Mouse (Mus musculus): ENCODE data around the gene Tcn2.
"Not testable (repeated sequence)": the region's sequence is repeated elsewhere in the genome, so short reads cannot be mapped to it uniquely, and the experiment has no call there.

Tcn2 gene

DNA sequence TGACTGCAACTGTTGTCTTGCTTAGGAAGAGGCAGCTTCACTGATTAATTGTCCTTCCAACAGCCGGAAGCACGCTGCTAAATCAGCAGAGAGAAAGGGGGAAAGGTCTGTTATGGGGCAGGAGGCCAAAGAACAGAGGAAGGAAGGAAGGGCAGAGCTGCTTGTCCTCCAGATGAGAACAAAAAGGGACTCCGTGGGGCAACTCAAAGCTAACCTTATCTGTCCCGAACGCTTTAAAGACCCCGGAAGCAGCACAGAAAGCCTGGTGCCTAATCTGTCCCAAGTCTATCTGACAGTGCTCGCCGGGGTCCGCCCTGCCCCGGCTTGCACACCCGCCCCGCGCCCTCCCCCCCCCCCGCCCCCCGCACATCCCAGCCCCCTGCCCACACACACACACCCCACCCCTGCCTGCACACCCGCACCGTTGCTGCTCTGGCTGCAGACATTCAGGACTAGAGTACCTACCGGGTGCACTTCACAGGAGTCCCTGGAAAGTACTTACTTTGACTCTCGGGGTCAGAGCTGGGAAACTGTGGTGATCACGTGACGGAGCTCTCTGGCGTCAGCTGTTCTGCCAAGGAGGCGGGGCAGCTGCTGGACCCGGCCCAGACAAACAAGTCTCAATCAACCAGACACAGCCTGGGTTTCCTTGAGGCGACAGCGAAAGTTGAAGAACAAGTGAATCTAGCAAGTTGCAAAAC lies at the start of gene Tcn2:
Gene Tcn2 (minus strand): TSS at position 649 of the 701 bp plus-strand sequence.
- DNase-seq: peak; percentile 27

DNA sequence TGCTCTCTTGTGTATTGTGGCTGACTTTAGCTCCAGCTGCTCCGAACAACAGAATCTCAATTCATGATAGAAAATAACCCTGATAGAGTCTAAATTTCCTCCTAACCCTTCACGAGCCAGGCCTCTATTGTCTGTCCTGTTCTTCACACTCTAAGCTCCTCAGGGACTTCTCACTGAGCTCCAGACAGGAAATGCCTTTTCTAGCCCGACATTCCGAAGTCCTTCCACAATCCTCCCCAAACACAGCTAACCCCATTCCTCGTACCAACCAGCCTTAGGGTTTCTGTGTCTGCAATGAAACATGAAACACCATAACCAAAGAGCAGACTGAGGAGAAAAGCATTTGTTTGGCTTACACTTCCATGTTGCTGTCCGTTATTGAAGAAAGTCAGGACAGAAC lies 49.6 kb upstream of the Tcn2 start:
- DNase-seq: no peak

DNA sequence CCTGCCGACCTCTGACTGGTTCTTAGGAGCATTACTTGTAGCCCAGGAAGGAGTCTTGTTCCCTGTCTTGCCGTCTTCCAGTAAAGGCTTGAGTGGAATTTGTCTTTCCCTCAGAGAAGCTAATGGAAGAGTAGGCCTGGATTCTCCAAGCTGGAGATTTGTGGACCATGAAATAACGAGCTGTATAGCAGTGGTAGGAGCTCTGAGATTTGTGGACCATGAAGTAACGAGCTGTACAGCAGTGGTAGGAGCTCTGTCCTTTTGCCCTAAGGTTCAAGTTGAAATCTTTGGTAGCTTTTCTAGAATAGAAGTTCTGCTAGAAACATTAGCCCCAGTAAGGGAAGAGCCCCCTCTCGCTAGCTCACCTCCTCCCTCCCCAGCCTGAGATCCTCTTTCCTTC lies 46.5 kb upstream of the Tcn2 start:
- no peak for DNase-seq

DNA sequence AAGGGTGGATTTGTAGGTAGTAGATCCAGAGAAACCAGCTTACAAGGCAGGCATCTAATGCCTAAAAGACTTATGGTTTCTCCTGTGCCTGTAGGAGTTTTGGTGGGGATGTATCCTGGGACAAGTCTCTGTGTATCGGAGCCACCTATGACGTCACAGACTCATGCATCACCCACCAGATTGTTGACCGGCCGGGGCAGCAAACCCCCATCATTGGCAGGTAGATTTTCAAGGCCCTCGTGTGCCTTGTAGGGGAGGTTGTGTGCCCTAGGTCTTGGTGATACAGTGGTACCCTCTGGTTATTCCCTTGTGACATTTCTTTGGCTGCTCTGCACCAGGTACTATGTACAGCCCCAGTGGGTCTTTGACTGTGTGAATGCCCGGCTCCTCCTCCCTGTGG lies 44.7 kb upstream of the Tcn2 start, which contains the start of gene 4930556J24Rik:
Gene 4930556J24Rik (minus strand): TSS at position 101 of the 400 bp plus-strand sequence.
- no peak for DNase-seq

DNA sequence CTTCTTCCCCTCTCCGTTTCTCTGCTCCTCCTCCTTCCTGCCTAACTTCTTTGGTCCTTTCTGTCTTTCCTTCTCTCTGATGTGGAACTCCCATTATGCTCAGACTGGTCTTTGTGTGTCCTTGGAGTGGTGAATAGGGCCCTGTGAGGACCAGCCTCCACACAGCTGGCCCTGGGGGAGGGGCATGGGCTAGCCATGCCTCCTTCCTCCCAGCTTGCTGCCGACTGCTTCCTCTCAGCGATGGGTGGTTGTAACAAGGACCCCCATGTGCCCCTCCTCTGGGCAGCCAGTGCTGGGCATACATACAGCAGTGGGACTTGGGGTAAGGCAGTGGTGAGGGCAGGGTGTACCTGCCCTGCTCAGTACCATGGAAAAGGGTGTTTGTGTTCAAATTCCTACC lies 42.4 kb upstream of the Tcn2 start:
- no peak for DNase-seq

DNA sequence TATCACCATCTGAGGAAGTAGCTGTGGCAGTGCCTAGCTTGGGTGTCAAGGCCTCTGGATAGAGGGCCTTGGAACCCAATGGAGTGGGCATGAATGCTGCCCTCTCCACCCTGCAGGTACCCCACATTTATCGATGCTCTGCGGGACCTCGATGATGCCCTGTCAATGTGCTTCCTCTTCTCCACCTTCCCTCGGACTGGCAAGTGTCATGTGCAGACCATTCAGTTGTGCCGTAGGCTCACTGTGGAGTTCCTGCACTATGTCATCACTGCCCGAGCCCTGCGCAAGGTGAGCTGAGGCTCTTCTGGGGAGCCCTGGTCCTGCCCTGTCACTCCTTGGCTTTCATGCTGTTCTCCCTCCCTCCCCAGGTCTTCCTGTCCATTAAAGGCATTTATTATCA lies 41.1 kb upstream of the Tcn2 start:
- no peak for DNase-seq

DNA sequence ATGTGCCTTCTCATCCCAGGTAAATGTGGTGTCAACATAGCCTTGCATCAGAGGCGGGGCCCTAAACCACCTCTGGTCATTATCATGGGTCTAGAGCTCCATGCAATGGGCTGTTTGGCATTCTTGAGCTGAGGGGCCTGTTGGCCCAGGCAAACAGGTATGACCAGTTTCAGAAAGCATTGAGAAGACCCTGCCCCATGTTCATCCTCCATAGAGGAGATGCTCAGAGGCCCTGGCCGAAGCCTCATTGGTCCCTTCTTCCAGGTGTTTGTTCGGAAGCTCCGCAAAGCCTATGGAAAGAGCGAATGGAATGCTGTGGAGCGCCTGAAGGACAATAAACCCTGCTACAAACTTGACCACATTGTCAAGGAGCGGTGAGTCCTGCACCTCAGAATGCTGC lies 38.4 kb upstream of the Tcn2 start:
- no peak for DNase-seq

DNA sequence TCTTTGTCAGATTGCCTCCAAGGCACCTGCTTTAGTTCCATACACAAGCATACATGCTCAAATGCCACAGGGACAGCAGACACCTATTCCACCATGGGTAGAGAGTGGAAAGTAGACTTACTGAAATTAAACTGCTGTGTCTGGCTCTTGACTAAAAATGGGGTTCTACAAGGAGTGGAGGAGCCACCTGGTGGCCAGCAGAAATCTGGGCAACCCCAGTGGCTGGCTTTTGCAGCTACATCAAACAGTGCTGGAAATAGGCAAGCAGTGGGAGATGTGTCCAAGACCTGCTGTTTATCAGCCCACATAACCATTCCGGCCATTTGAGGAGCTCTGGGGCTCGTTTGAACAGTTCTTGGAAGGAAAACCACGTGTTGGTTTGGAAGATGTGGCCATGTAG lies 37.9 kb upstream of the Tcn2 start:
- DNase-seq: no peak

DNA sequence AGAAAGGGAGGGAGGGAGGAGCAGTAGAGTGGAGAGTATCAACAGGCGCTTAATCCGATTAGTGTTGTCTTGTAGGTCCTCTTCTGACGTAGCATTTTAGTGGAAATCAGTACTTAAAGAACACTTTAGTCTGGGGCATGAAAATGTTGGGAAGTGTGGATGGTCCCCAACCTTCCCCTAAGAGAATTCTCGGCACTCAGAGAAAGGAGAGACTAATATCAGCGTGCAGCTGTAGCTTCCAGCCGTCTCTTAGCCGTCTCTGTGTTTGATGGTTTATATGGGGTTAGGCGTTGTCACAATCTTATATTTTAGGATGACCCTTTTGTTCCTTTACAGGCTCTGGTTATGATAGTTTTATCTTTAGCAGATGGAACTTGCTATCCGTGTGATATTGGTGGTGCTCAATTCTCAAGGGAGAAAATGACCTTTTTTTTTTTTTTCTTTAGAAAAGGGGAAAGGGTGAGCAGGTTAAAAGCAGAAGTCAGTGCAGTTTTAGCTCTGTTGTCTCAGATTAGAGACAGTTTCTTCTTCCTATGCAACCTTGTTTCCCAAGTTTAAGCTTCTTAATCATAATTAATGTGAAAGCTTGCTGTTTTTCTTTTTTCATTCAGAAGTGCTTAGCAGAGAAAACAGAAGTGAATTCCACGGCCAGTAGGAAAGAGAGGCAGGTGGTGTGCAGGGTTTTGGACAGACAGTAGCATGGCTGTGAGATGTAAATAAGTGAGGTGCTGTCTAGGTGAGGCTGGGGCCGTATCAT lies 32.6 kb upstream of the Tcn2 start:
- DNase-seq: no peak

DNA sequence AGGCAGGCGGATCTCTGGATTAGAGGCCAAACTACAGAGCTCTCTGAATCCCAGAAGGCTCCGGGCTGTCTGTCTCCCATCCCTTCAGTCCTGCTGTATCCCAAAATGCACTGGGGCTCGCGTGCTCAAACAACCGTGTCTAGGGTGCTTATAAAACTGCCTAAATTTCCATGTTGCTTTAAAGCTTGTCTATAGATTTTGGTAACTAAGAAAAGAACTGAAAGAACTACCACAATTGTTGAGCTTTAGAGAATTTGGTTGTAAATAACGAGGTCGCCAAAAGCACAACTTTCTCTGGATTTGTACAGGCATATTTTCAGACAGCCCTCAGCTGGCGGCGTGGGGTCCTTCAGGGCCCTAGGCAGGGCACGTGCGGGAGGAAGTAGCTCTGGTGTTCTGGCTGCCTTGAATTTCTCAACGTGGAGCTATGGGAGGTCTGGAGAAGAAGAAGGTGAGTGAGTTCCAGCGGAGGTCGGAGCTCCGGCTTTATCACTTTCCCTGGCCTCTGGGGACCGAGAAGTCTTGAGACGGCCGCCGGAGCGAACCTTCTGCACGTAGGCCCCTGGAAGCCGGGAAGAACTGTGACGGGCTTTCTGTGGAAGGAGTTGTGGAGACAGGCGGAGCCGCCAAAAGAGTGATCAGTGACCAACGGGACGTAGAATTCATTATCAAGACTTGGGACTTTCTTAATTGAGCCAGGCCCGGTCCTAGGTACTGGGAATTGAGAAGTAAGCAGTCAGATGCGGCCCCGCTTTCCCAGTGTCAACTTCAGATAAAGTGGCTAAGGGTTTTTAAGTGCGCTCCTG lies 31.9 kb upstream of the Tcn2 start, which contains the start of gene Pes1:
Gene Pes1 (plus strand): TSS at position 366 of the 806 bp plus-strand sequence.
- peak; percentile 86 for DNase-seq

DNA sequence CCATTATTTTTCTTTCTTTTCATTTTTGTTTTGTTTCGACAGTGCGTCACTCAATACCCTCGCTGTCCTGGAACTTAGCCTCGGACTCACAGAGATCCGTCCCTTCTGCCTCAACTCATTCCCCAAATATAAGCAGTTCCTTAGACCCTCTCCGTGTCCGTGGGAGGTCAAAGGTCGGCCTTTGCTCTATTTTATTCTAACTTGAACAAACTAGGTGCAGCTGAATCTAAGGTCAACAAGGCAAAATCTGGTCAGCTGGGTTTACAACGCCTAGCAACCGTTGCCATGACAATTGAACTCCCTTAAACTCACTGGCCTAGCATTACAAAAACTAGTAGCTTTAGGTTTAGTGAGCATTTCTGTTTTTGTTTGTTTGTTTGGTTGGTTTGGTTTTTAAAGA lies 31.2 kb upstream of the Tcn2 start:
- no peak for DNase-seq

DNA sequence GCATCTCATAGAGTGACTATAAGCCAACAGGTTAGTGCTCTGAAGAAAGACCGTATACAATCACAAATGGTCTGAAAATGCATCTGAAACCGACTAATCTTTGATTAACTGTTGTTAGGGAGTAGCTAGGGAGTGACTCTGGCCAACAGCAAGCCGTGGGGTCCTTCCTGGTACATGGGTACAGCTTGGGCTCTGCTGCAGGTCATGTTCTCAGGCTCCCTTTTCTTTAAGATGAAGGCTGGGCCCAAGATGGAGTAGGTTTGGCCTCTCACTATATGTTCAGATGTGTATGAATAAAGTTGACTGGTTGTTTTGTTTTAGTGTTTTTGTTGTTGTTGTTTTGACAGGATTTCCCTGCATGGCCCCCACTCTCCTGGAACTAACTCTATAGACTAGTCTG lies 29.8 kb upstream of the Tcn2 start:
- no peak for DNase-seq

DNA sequence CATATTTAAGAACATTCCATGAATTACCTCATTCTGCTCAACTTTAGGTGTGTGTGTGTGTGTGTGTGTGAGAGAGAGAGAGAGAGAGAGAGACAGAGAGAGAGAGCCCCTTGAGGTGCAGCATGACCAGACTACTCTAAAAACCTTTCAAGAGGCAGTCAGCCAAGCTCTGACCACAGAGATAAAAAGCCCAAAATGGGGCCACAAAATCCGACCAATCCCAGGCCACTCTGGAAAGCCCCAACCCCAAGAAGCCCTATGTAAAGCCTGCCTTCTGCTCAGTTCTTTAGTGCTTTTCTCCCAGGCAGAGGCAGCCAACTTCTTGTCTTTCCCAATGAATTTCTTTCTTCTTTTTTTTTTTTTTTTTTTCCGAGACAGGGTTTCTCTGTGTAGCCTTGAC lies 28.9 kb upstream of the Tcn2 start:
- DNase-seq: no peak

DNA sequence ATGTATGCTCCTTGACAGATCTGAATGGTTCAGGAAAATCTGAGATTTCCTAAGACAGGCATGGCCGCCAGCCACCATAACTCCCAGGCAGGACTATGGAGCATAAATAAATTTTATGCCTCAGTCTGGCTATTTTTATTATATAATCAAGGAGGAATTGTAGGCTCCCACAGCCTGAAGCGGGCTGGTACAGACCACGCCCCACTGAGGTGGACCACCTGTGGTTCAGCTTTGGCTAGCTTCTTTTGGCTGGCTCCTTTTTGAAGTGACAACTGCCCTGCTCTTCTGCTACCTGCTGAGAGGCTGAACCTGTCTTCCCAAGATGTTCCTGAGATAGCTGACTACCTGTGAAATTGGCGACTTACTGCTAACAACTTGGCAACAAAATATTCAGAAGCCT lies 23.4 kb upstream of the Tcn2 start:
- DNase-seq: not testable (repeated sequence)

DNA sequence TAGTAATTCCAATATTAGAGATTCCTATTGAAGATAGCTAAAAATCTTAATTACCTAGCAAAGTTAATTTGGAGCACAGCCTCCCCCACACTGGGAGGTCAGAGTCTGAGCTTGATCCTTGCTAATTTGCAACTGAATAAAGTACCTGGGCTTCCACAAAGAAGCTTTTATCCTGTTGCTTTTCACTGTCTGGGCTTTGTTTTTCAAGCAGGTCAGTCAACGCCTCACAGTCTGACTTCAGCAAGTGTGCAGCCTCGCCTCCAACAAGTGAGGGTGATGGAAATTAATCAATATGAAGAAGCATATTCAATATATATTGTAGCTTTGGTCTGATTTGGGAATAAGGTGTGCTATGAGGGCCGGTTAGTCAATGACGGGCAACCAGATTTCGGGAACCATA lies 22.9 kb upstream of the Tcn2 start:
- DNase-seq: not testable (repeated sequence)

DNA sequence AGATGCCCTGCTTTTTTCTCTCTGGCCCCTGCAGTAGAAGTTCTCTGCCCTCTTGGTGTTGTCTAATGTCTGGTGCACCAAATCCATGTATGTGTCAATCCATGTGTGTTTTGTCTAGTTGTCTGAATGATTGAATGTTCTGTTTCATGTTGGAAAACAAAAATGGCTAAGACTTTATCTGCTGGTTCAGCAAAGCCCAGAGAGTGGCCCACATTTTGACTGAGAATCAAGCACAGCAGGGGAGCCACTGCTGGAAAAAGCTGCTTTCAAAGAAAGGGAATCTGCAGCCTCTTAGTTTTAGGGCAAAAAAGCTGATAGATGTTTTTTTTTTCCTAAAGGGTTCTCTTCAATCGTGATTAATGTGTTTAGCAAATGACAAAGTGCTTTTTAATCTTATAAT lies 14.4 kb upstream of the Tcn2 start:
- DNase-seq: no peak

DNA sequence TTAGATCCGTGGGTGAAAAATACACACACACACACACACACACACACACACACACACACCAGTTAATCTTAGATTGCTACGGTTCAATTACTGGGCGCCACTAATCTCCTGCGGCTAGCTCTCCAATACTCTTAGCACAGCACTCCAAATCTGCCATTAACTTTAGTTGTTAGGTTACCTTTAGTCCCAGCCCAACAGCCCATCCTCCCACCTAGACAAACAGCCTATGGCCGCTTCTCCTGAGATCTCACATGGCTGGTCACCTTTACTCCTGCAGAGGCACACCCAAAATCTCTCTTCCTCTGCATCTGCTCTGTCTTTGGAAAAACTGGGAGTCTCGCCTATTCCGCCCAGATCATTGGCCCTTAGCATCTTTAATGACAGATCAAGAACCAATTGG lies 9.4 kb upstream of the Tcn2 start:
- no peak for DNase-seq

DNA sequence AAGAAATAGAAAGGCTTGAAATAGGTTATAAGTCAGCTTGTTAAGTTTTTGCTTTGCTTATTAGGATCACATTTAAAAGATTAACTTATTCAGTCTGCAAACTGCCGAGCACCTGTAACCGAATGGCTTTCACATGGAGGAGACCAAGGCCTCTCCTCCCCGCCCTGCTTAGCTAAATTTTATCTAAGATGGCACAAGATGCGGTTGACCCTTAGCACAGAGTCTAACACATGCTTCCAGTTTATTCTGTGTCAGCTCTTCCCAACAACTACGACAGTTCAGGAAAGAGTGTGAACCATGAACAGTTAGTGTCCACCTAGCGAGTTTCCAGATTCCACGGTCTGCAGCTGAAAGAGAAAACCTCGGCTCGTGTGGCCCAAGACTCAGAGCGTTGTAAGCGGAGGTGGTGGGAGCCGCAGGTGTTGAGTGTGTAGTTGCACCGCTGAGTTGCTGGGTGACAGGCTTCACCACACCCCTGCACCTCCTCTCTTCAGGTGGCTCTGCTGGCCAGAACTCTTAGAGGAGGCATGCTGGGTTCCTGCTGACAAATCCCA lies 5.4 kb upstream of the Tcn2 start:
- DNase-seq: no peak

DNA sequence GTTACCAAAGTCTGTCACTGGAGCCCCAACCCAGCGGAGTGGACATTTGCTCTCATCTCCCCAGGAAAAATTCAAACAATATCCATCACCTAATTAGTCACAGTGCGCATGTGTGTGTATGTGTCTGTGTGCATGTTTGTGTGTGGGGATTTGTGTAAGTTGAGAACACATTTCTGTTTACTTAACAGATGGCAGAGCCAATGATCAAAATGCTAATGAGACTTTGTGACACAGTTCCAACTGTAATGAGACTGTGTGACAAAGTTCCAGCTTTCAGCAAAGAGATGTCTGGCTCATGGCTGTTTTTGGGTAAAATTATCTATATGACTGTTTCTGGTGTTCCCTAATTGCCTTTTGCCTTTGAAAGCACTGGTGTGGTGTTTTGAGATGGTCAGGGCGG lies 4.4 kb upstream of the Tcn2 start:
- DNase-seq: no peak

DNA sequence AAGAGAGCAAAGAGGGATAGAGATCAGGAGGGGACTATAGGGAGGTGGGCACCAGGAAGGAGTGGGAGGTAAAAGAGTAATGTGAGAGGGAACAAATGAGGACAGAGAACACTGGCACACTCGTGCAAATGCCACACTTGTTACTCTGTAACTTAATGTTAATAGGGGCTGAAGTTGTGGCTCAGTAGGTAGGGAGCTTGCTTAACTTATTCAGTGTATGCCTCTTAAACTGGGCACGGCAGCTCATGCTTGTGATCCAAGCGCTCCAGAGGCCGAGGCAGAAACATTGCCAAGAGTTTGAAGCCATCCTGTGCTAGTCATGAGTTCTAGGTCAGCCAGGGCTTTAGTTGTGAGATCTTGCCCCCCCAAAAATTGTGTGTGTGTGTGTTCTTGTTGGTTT lies 3.2 kb upstream of the Tcn2 start:
- DNase-seq: no peak

DNA sequence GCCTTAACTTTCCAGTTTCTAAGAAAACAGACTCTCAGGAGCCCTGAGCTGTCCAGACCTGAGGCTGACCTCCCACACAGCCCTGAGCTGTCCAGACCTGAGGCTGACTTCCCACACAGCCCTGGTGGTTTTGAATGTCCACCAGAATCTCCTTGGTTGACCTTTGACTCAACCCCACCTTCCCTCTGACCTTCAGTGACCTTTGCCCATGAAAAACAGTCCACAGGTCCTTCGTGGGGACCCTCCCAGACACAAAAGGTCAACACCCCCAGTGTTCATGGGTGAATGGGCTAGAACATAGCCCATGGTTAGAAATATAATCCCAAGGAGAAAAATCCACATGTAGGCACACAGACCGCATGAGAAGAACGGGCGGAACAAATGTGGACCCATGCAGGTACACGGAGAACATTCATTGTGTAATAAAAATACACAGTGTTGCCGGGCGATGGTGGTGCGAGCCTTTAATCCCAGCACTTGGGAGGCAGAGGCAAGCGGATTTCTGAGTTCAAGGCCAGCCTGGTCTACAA lies 1.9 kb upstream of the Tcn2 start:
- DNase-seq: no peak

DNA sequence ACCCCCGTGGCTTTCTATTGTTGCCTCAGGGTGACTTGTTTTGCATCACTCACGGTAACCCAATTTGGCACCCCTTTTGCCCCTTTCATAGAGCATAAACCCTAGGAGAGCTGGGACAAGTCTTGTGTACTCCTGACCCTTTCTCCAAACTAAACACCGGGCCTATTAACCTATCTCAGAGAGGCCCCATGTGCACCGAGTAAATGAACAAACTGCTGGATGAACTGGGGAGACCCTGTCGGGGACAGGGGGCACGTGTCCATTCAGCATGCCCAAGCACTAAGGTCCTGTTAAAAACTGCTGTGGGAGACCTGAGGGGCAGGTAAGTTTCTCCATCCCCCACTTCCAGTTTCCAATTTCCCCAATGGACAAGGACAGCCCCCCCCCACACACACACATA lies 1.0 kb downstream of the Tcn2 start:
- DNase-seq: no peak

DNA sequence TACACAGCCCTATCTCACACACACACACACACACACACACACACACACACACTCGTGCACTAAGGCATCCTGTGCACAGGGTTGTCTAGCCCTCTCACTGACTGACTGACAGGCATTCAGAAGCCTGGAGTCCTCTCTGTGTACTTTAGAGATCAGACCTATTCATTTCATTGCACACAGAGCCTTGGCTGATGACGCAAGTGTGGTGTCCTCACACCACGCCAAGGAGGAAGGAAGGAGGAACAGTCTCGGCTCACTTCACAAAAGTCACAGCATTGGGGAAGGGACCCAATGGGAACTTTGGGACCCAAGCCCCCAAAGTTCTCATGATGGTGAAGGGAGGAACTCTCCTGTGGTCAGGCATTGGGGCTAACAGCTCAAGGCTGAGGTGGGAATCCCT lies 1.9 kb downstream of the Tcn2 start:
- no peak for DNase-seq

All from cerebellum, adult 8-10 months (tissue).